Mouse (Mus musculus) neural tube, embryonic 14.5 days (tissue): ENCODE results near the gene Rab29. TPM values are rescaled to one million over a fixed set of nuclear protein-coding genes. Genes with fewer than 3 reads are reported as not detected.

Experiments used
- ATAC-seq: fragments of 200-750 bp; cut with Nextera tagmentation; 2 replicates; pipeline ENCODE4 v1.8.0; 2017; ENCODE audit warnings: low read depth, mild to moderate bottlenecking, moderate TSS enrichment, moderate library complexity
- H3K27ac ChIP-seq: fragments of 300-500 bp; sonication (generic); 2 replicates; pipeline ENCODE4 v1.5.1; 2014; ENCODE audit warnings: low read depth, mild to moderate bottlenecking, control low read depth, low read length, moderate library complexity, mixed read lengths
- H3K27me3 ChIP-seq: fragments of 300-500 bp; sonication (generic); 2 replicates; pipeline ENCODE4 v1.6.1; 2014; ENCODE audit warnings: low read length; ENCODE audit not compliant: control insufficient read depth, insufficient read depth
- H3K36me3 ChIP-seq: fragments of 300-500 bp; sonication (generic); 2 replicates; pipeline ENCODE4 v1.6.1; 2014; ENCODE audit warnings: low read length, mixed read lengths; ENCODE audit not compliant: control insufficient read depth, insufficient read depth
- H3K4me1 ChIP-seq: fragments of 300-500 bp; sonication (generic); 2 replicates; pipeline ENCODE4 v1.6.1; 2014; ENCODE audit warnings: low read length; ENCODE audit not compliant: control insufficient read depth, insufficient read depth
- H3K4me2 ChIP-seq: fragments of 300-500 bp; sonication (generic); 2 replicates; pipeline ENCODE4 v1.6.1; 2014; ENCODE audit warnings: mild to moderate bottlenecking, low read depth, low read length, control low read depth
- H3K4me3 ChIP-seq: fragments of 300-500 bp; sonication (generic); 2 replicates; pipeline ENCODE4 v1.5.1; 2014; ENCODE audit warnings: low read depth, low read length, control low read depth, mixed read lengths
- H3K9ac ChIP-seq: fragments of 300-500 bp; sonication (generic); replicated peaks from 2 replicates; pipeline ENCODE4 v1.6.1; 2014; ENCODE audit warnings: low read depth, mild to moderate bottlenecking, control low read depth, low read length, mixed read lengths
- H3K9me3 ChIP-seq: fragments of 300-500 bp; sonication (generic); 2 replicates; pipeline ENCODE4 v1.6.1; 2016; ENCODE audit warnings: low read length; ENCODE audit not compliant: control insufficient read depth
- WGBS: fragments of 180-500 bp; shearing (Covaris S2); extraction: QIAGEN DNeasy Blood & Tissue Kit; methylation state at CpG from one replicate; pipeline ENCODE4 v1.1.7; 2014; 5-methylcytosine and 5-hydroxymethylcytosine counted together
- polyA plus RNA-seq: library from polyadenylated mRNA; unstranded; fragments of >200 nt; fragmentation: Nextera tagmentation; extraction: Ambion mirVana; gene quantifications from 2 replicates; pipeline ENCODE4 v1.2.1, GENCODE M21; 2014

Rab29 gene
- polyA plus RNA-seq, 1 experiment from 2014 or later = 3.3 TPM

- H3K4me1 ChIP-seq = no peaks in the 10 kb centered on the region
- no peaks in the 10 kb centered on the region for H3K27me3 ChIP-seq
- no peak overlapping the region for H3K4me3 ChIP-seq
- no peak for ATAC-seq
- 86% methylated on average over 2 of the region's 2 CpGs for WGBS
- H3K4me2 ChIP-seq = no peak overlapping the region
- H3K9ac ChIP-seq = no peak overlapping the region
- H3K36me3 ChIP-seq = no peaks in the 10 kb centered on the region
- no peak overlapping the region for H3K27ac ChIP-seq
- H3K9me3 ChIP-seq = no peaks in the 10 kb centered on the region
Measured at GRCm38 (mm10) chr1:131879816-131880215, 12.8 kb downstream of the Rab29 start.

- Histone ChIP-seq H3K27ac (no peak overlapping the region), H3K36me3 (no peaks in the 10 kb centered on the region), H3K27me3 (no peaks in the 10 kb centered on the region), H3K4me3 (no peak overlapping the region), H3K4me2 (no peak overlapping the region), H3K9ac (no peak overlapping the region), H3K9me3 (no peaks in the 10 kb centered on the region), H3K4me1 (no peaks in the 10 kb centered on the region)
- 67% methylated on average over 2 of the region's 2 CpGs for WGBS
- no peak for ATAC-seq
Measured at GRCm38 (mm10) chr1:131882787-131883186, 15.8 kb downstream of the Rab29 start.

- no peaks in the 10 kb centered on the region for H3K4me1 ChIP-seq
Measured at GRCm38 (mm10) chr1:131886173-131886572, 19.1 kb downstream of the Rab29 start.

GRCm38 (mm10) chr1:131886641-131887040 is 19.6 kb downstream of the Rab29 start:
- Histone ChIP-seq H3K27ac (no peak overlapping the region), H3K36me3 (no peaks in the 10 kb centered on the region), H3K4me2 (no peak overlapping the region), H3K27me3 (no peaks in the 10 kb centered on the region), H3K4me1 (no peaks in the 10 kb centered on the region), H3K4me3 (no peak overlapping the region), H3K9me3 (no peaks in the 10 kb centered on the region), H3K9ac (no peak overlapping the region)
- no peak for ATAC-seq
- 88% methylated on average over 3 of the region's 3 CpGs for WGBS

More at GRCm38 (mm10) chr1:131886173-131886572, 19.1 kb downstream of the Rab29 start:
- no peak overlapping the region for H3K4me3 ChIP-seq
- no peak overlapping the region for H3K27ac ChIP-seq
- H3K9ac ChIP-seq = no peak overlapping the region
- WGBS = 73% methylated on average over 2 of the region's 2 CpGs
- no peak overlapping the region for H3K4me2 ChIP-seq
- H3K27me3 ChIP-seq = no peaks in the 10 kb centered on the region
- no peaks in the 10 kb centered on the region for H3K9me3 ChIP-seq
- no peaks in the 10 kb centered on the region for H3K36me3 ChIP-seq
- no peak for ATAC-seq

GRCm38 (mm10) chr1:131890043-131890658 is 23.1 kb downstream of the Rab29 start:
- WGBS = 53% methylated on average over 6 of the region's 6 CpGs

GRCm38 (mm10) chr1:131891436-131891835 is 24.4 kb downstream of the Rab29 start:
- 61% methylated on average over 4 of the region's 4 CpGs for WGBS

More at GRCm38 (mm10) chr1:131890043-131890658, 23.1 kb downstream of the Rab29 start:
- Histone ChIP-seq H3K27ac (no peak overlapping the region), H3K4me2 (no peak overlapping the region), H3K36me3 (no peaks in the 10 kb centered on the region), H3K27me3 (no peaks in the 10 kb centered on the region), H3K9me3 (no peaks in the 10 kb centered on the region), H3K9ac (no peak overlapping the region), H3K4me3 (no peak overlapping the region), H3K4me1 (no peaks in the 10 kb centered on the region)
- ATAC-seq = no peak

GRCm38 (mm10) chr1:131902679-131903078 is 35.7 kb downstream of the Rab29 start:
- ATAC-seq = no peak
- H3K4me3 ChIP-seq = no peak overlapping the region
- no peaks in the 10 kb centered on the region for H3K9me3 ChIP-seq
- 93% methylated on average over 4 of the region's 4 CpGs for WGBS
- H3K4me1 ChIP-seq = no peaks in the 10 kb centered on the region
- no peaks in the 10 kb centered on the region for H3K27me3 ChIP-seq
- H3K36me3 ChIP-seq = no peaks in the 10 kb centered on the region
- no peak overlapping the region for H3K27ac ChIP-seq
- H3K4me2 ChIP-seq = no peak overlapping the region
- H3K9ac ChIP-seq = no peak overlapping the region

More at GRCm38 (mm10) chr1:131891436-131891835, 24.4 kb downstream of the Rab29 start:
- Histone ChIP-seq H3K9ac (no peak overlapping the region), H3K4me2 (no peak overlapping the region), H3K9me3 (no peaks in the 10 kb centered on the region), H3K27me3 (no peaks in the 10 kb centered on the region), H3K4me3 (no peak overlapping the region), H3K27ac (no peak overlapping the region), H3K4me1 (no peaks in the 10 kb centered on the region), H3K36me3 (no peaks in the 10 kb centered on the region)
- ATAC-seq = no peak

GRCm38 (mm10) chr1:131903251-131903650 is 36.2 kb downstream of the Rab29 start:
- Histone ChIP-seq H3K36me3 (no peaks in the 10 kb centered on the region), H3K4me2 (no peak overlapping the region), H3K9me3 (no peaks in the 10 kb centered on the region), H3K27ac (no peak overlapping the region), H3K27me3 (no peaks in the 10 kb centered on the region), H3K4me1 (no peaks in the 10 kb centered on the region), H3K9ac (no peak overlapping the region), H3K4me3 (no peak overlapping the region)
- WGBS = 91% methylated on average over 7 of the region's 7 CpGs
- no peak for ATAC-seq

- H3K27ac ChIP-seq = no peak overlapping the region
- H3K9me3 ChIP-seq = no peaks in the 10 kb centered on the region
- H3K4me2 ChIP-seq = no peak overlapping the region
- ATAC-seq = no peak
- no peaks in the 10 kb centered on the region for H3K36me3 ChIP-seq
- WGBS = 4% methylated on average over 1 of the region's 1 CpGs
- H3K9ac ChIP-seq = no peak overlapping the region
- H3K27me3 ChIP-seq = no peaks in the 10 kb centered on the region
- no peaks in the 10 kb centered on the region for H3K4me1 ChIP-seq
- no peak overlapping the region for H3K4me3 ChIP-seq
Measured at GRCm38 (mm10) chr1:131905497-131905896, 38.5 kb downstream of the Rab29 start.
